Mouse (Mus musculus) liver, embryonic 14.5 days (tissue): Measurements from ENCODE around the gene Cldn3. TPM values are rescaled to one million over a fixed set of nuclear protein-coding genes. Genes with fewer than 3 reads are reported as not detected.

Source experiments
- ATAC-seq: fragments of 200-750 bp; cut with Nextera tagmentation; 2 replicates; pipeline ENCODE4 v1.8.0; 2017; ENCODE audit warnings: moderate number of reproducible peaks, mild to moderate bottlenecking, moderate library complexity; ENCODE audit not compliant: insufficient read depth
- DNase-seq, 3 experiments: peaks; one replicate each; pipeline ENCODE4 v3.0.0-alpha.2; 2012 to 2013; ENCODE audit warnings: low read depth in 3 of 3, low spot score in 3 of 3
- H3K27ac ChIP-seq: fragments of 300-500 bp; sonication (generic); 2 replicates; pipeline ENCODE4 v1.5.1; 2014; ENCODE audit warnings: moderate library complexity, mild to moderate bottlenecking, control low read depth, inconsistent platforms
- H3K27me3 ChIP-seq: fragments of 300-500 bp; sonication (generic); 2 replicates; pipeline ENCODE4 v1.6.1; 2014; ENCODE audit warnings: mild to moderate bottlenecking, low read length, moderate library complexity; ENCODE audit not compliant: control insufficient read depth, insufficient read depth
- H3K36me3 ChIP-seq: fragments of 300-500 bp; sonication (generic); replicated peaks from 2 replicates; pipeline ENCODE4 v1.6.1; 2014; ENCODE audit warnings: low read depth; ENCODE audit not compliant: control insufficient read depth, insufficient read depth
- H3K4me1 ChIP-seq, 2 experiments: fragments of 200-500 bp in 1 of 2; fragments of 300-500 bp in 1 of 2; sonication (generic) in 1 of 2; replicated peaks; 2 replicates each; pipeline ENCODE4 v1.6.1; 2012 to 2014; ENCODE audit warnings: antibody characterized with exemption in 1 of 2, inconsistent platforms in 1 of 2, low read length in 1 of 2; ENCODE audit not compliant: control insufficient read depth in 2 of 2, insufficient read depth in 2 of 2
- H3K4me2 ChIP-seq: fragments of 300-500 bp; sonication (generic); 2 replicates; pipeline ENCODE4 v1.6.1; 2014; ENCODE audit warnings: low read depth, mild to moderate bottlenecking, control low read depth, moderate library complexity
- H3K4me3 ChIP-seq, 2 experiments: fragments of 200-500 bp in 1 of 2; fragments of 300-500 bp in 1 of 2; sonication (generic) in 1 of 2; 2 replicates each; pipeline ENCODE4 v1.5.1; 2012 to 2014; ENCODE audit warnings: low read depth in 2 of 2, low read length in 2 of 2, mild to moderate bottlenecking in 2 of 2, control low read depth in 1 of 2, inconsistent platforms in 1 of 2, moderate library complexity in 1 of 2; ENCODE audit not compliant: insufficient read depth in 1 of 2
- H3K9ac ChIP-seq: fragments of 300-500 bp; sonication (generic); replicated peaks from 2 replicates; pipeline ENCODE4 v1.6.1; 2014; ENCODE audit warnings: mild to moderate bottlenecking, control low read depth, moderate library complexity
- H3K9me3 ChIP-seq: fragments of 300-500 bp; sonication (generic); 2 replicates; pipeline ENCODE4 v1.6.1; 2016; ENCODE audit warnings: low read length, mixed read lengths; ENCODE audit not compliant: control insufficient read depth
- CTCF ChIP-seq: IDR thresholded peaks from 2 replicates; pipeline ENCODE4 v1.5.1; 2016; ENCODE audit warnings: antibody characterized with exemption, low read depth, control low read depth
- EP300 ChIP-seq: IDR thresholded peaks from 2 replicates; pipeline ENCODE4 v1.6.1; 2016; ENCODE audit warnings: antibody characterized with exemption, low read depth
- WGBS: fragments of 180-500 bp; shearing (Covaris S2); extraction: QIAGEN DNeasy Blood & Tissue Kit; methylation state at CpG from one replicate; pipeline ENCODE4 v1.1.7; 2014; ENCODE audit not compliant: insufficient replicate concordance; 5-methylcytosine and 5-hydroxymethylcytosine counted together
- polyA plus RNA-seq, 2 experiments: library from polyadenylated mRNA; depleted of rRNA in 1 of 2; stranded (reverse) in 1 of 2; unstranded in 1 of 2; fragments of >200 nt; fragmentation: Nextera tagmentation in 1 of 2; extraction: Ambion mirVana in 1 of 2; gene quantifications; 2 replicates each; pipeline versions ENCODE4 v1.2.1 to v1.2.3; 2012 to 2014

The Cldn3 gene
- polyA plus RNA-seq, 2 experiments: 0.43 to 0.47 TPM

- 59% methylated on average over 2 of the region's 2 CpGs for WGBS
- ATAC-seq (no peak), DNase-seq (no peak)
- Histone ChIP-seq H3K4me1 (no peaks in the 10 kb centered on the region), H3K27ac (no peak overlapping the region), H3K4me3 (no peak overlapping the region), H3K9me3 (no peaks in the 10 kb centered on the region), H3K27me3 (no peaks in the 10 kb centered on the region), H3K36me3 (no peaks in the 10 kb centered on the region), H3K9ac (no peak overlapping the region), H3K4me2 (no peak overlapping the region)
- no peak for TF ChIP-seq EP300
- no peak for TF ChIP-seq CTCF
These were observed 43.3 kb upstream of the Cldn3 start for GRCm38 (mm10) chr5:134942740-134943139.

- Histone ChIP-seq H3K4me1 (no peaks in the 10 kb centered on the region), H3K27ac (no peak overlapping the region), H3K27me3 (no peaks in the 10 kb centered on the region), H3K4me2 (no peak overlapping the region), H3K9ac (no peak overlapping the region), H3K9me3 (no peaks in the 10 kb centered on the region), H3K36me3 (no peaks in the 10 kb centered on the region), H3K4me3 (no peak overlapping the region)
- 37% methylated on average over 5 of the region's 5 CpGs for WGBS
- ATAC-seq: no peak
- DNase-seq: no peak
- no peak for TF ChIP-seq CTCF
- no peak for TF ChIP-seq EP300
These were observed 41.8 kb upstream of the Cldn3 start for GRCm38 (mm10) chr5:134944179-134944578.

GRCm38 (mm10) chr5:134945266-134945959 lies 40.6 kb upstream of the Cldn3 start:
- no peak for DNase-seq
- 52% methylated on average over 19 of the region's 19 CpGs for WGBS
- peak; percentile 36; the same call in 1 of the 2 replicates for ATAC-seq
- H3K4me1 ChIP-seq: no peaks in the 10 kb centered on the region
- TF ChIP-seq CTCF (no peak), EP300 (no peak)
- H3K27me3 ChIP-seq: no peaks in the 10 kb centered on the region
- H3K9me3 ChIP-seq: no peaks in the 10 kb centered on the region
- H3K4me3 ChIP-seq: no peak overlapping the region
- H3K9ac ChIP-seq: no peak overlapping the region
- H3K36me3 ChIP-seq: no peaks in the 10 kb centered on the region
- no peak overlapping the region for H3K4me2 ChIP-seq
- H3K27ac ChIP-seq: no peak overlapping the region

GRCm38 (mm10) chr5:134946063-134946856 lies 39.8 kb upstream of the Cldn3 start:
- no peak overlapping the region for H3K27ac ChIP-seq
- H3K9me3 ChIP-seq: no peaks in the 10 kb centered on the region
- H3K4me3 ChIP-seq: no peak overlapping the region
- WGBS: 49% methylated on average over 43 of the region's 43 CpGs
- TF ChIP-seq EP300 (no peak), CTCF (no peak)
- no peak for DNase-seq
- no peak for ATAC-seq
- H3K4me2 ChIP-seq: no peak overlapping the region
- no peaks in the 10 kb centered on the region for H3K27me3 ChIP-seq
- no peak overlapping the region for H3K9ac ChIP-seq
- H3K36me3 ChIP-seq: no peaks in the 10 kb centered on the region
- H3K4me1 ChIP-seq: peaks cover 0 to 6% of the 10 kb centered on the region in 2 experiments; a peak in 2 of 4 replicates

GRCm38 (mm10) chr5:134946857-134947255 lies 39.2 kb upstream of the Cldn3 start, which contains the start of gene Cldn4:
TSS of gene Cldn4 (minus strand) at chr5:134946934.
- TF ChIP-seq EP300 (no peak), CTCF (no peak)
- Histone ChIP-seq H3K27ac (no peak within 1 kb of the TSS), H3K4me1 (peaks cover 0 to 8% of the 10 kb centered on the region in 2 experiments; a peak in 2 of 4 replicates), H3K27me3 (no peaks in the 10 kb centered on the region), H3K36me3 (no peaks in the 10 kb centered on the region), H3K9ac (no peak within 1 kb of the TSS), H3K4me3 (no peak within 1 kb of the TSS), H3K4me2 (no peak within 1 kb of the TSS), H3K9me3 (no peaks in the 10 kb centered on the region)
- WGBS: 42% methylated on average over 11 of the region's 11 CpGs
- DNase-seq (no peak), ATAC-seq (no peak)
